10 mouse cellular contexts compared by ENCODE assay signal in genomic region chrX:71575550-71575949, GRCm38 (mm10).
"Had no signal": no experiment of that assay in that cellular context is flagged by ENCODE, and none has a peak within 500 bp of the region (broad histone marks: within the 10 kb centered on the region; RNA-seq: fewer than 3 reads in every experiment).

No protein-coding gene starts in this region.

- H3K36me3 ChIP-seq: limb, embryonic 10.5 days had no signal

- H3K27ac ChIP-seq: hindbrain, embryonic 14.5 days; left cerebral cortex, adult 2 months; limb, embryonic 10.5 days had no signal

- H3K9ac ChIP-seq: hindbrain, embryonic 14.5 days had no signal

- H3K4me2 ChIP-seq: hindbrain, embryonic 14.5 days; midbrain, embryonic 11.5 days had no signal

- H3K9me3 ChIP-seq: limb, embryonic 10.5 days had no signal

- H3K4me1 ChIP-seq: limb, embryonic 10.5 days had no signal

- H3K4me3 ChIP-seq: left cerebral cortex, adult 2 months; limb, embryonic 10.5 days had no signal

- ATAC-seq: midbrain, embryonic 16.5 days had no signal

- DNase-seq: kidney, adult 11 months; kidney, postnatal 10 days; right cerebral cortex, adult 18-20 months; right cerebral cortex, postnatal 25 days; thymus, postnatal 36 days had no signal
